Mouse (Mus musculus) limb, embryonic 11.5 days (tissue): ENCODE measurements at regions not wholly inside any gene's neighbourhood (a gene's known extent, or its start where the extent isn't known, plus 50 kb on each side); places are given as distances from the start of the nearest gene placed in this dataset.

ENCODE experiments used
- ATAC-seq: fragments of 200-750 bp; cut with Nextera tagmentation; 2 replicates; pipeline ENCODE4 v1.8.0; 2017; ENCODE audit warnings: low read depth; ENCODE audit not compliant: insufficient number of reproducible peaks, low FRiP score, low TSS enrichment
- DNase-seq: peaks from one replicate; pipeline ENCODE4 v3.0.0-alpha.2; 2015; ENCODE audit warnings: low spot score
- H3K27ac ChIP-seq: fragments of 300-500 bp; sonication (generic); replicated peaks from 2 replicates; pipeline ENCODE4 v1.5.1; 2014; ENCODE audit warnings: low read depth, mild to moderate bottlenecking, low read length
- H3K27me3 ChIP-seq: fragments of 300-500 bp; sonication (generic); 2 replicates; pipeline ENCODE4 v1.6.1; 2014; ENCODE audit warnings: mild to moderate bottlenecking, low read length, mixed read lengths; ENCODE audit not compliant: control insufficient read depth, insufficient read depth
- H3K36me3 ChIP-seq: fragments of 300-500 bp; sonication (generic); 2 replicates; pipeline ENCODE4 v1.6.1; 2014; ENCODE audit warnings: mild to moderate bottlenecking, low read length, moderate library complexity, mixed read lengths; ENCODE audit not compliant: control insufficient read depth, insufficient read depth
- H3K4me1 ChIP-seq: fragments of 300-500 bp; sonication (generic); 2 replicates; pipeline ENCODE4 v1.6.1; 2014; ENCODE audit warnings: low read length, mixed read lengths; ENCODE audit not compliant: control insufficient read depth, insufficient read depth
- H3K4me2 ChIP-seq: fragments of 300-500 bp; sonication (generic); 2 replicates; pipeline ENCODE4 v1.6.1; 2014; ENCODE audit warnings: low read depth, mild to moderate bottlenecking, moderate library complexity; ENCODE audit not compliant: severe bottlenecking
- H3K4me3 ChIP-seq: fragments of 300-500 bp; sonication (generic); 2 replicates; pipeline ENCODE4 v1.5.1; 2014; ENCODE audit warnings: low read depth, low read length
- H3K9ac ChIP-seq: fragments of 300-500 bp; sonication (generic); 2 replicates; pipeline ENCODE4 v1.6.1; 2014; ENCODE audit warnings: mild to moderate bottlenecking, low read length
- H3K9me3 ChIP-seq: fragments of 300-500 bp; sonication (generic); 2 replicates; pipeline ENCODE4 v1.6.1; 2016; ENCODE audit warnings: low read length; ENCODE audit not compliant: control insufficient read depth
- whole genome bisulfite sequencing: fragments of 180-500 bp; shearing (Covaris S2); extraction: QIAGEN DNeasy Blood & Tissue Kit; methylation state at CpG from one replicate; pipeline ENCODE4 v1.1.7; 2014; 5-methylcytosine and 5-hydroxymethylcytosine counted together

DNA sequence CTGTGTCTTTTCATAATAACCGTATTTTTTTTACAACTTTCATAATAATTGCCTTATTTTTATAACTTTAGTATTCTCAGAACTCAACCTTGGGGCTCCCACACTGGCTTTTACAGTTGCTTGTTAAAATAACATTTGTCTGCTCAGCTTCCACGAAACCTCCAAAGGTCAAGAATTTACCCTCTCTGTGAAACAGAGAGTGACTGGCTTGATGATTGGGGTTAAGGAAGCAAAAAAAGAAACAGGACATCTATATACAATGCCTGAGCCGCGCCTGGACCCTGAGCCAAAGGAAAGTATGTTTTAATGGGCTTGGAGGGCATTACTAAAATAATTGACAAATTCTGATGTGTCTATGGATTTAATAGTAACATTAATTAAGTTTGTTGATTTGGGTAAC is 160.0 kb upstream of the Noct start:
- H3K27ac ChIP-seq, result no peak overlapping the region
- no peaks in the 10 kb centered on the region for H3K27me3 ChIP-seq
- 33% methylated on average over 4 of the region's 4 CpGs for WGBS
- no peak overlapping the region for H3K9ac ChIP-seq
- ATAC-seq, result no peak
- DNase-seq, result no peak
- no peaks in the 10 kb centered on the region for H3K36me3 ChIP-seq
- no peak overlapping the region for H3K4me3 ChIP-seq
- peaks cover 5% of the 10 kb centered on the region for H3K4me1 ChIP-seq
- H3K4me2 ChIP-seq, result no peak overlapping the region
- H3K9me3 ChIP-seq, result no peaks in the 10 kb centered on the region

DNA sequence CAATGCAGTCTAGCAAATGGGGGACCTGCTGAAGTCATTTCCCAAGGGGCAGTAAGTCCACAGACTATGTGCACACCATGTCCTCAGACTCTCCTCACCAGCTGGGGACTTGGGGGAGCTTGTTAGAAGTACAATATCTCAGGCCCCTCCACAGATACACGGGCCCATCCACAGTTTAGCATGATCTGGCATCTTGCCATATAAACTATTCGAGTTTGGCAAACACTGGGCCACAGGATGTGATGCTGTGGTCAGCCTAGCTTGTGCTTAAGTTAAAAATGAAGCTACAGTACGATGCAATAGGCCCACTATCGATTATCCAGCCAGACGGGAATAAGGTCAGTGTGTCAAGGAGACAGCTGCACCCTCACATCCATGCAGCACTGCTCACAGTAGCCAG is 157.9 kb upstream of the Noct start:
- Histone ChIP-seq H3K4me3 (no peak overlapping the region), H3K4me1 (peaks cover 5% of the 10 kb centered on the region), H3K9ac (no peak overlapping the region), H3K36me3 (no peaks in the 10 kb centered on the region), H3K27ac (no peak overlapping the region), H3K27me3 (no peaks in the 10 kb centered on the region), H3K9me3 (no peaks in the 10 kb centered on the region), H3K4me2 (no peak overlapping the region)
- 67% methylated on average over 5 of the region's 5 CpGs for WGBS
- no peak for DNase-seq
- no peak for ATAC-seq

DNA sequence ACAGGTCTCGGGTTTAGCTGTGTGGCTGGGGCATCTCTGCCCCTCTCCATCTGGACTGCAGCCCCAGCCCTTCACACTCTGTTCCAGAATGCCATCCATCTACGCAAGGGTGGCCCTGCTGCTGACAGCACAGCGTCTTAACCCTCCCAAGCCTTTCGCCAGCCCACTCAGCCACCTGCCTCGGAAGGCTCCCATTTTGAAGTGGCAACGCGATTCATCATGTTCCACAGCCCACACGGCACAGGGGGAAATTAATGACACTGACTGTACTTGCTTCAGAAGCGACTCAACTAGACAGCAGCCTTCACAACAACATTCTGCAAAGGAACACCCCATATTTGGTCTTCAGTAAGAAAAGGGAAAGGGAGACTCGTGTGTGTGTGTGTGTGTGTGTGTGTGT is 151.8 kb upstream of the Noct start:
- no peak overlapping the region for H3K4me2 ChIP-seq
- no peak overlapping the region for H3K9ac ChIP-seq
- H3K27me3 ChIP-seq, result no peaks in the 10 kb centered on the region
- H3K4me1 ChIP-seq, result peaks cover 11% of the 10 kb centered on the region; the same call in 1 of the 2 replicates
- no peak overlapping the region for H3K4me3 ChIP-seq
- no peak for ATAC-seq
- no peak for DNase-seq
- H3K9me3 ChIP-seq, result no peaks in the 10 kb centered on the region
- 56% methylated on average over 10 of the region's 10 CpGs for WGBS
- H3K36me3 ChIP-seq, result no peaks in the 10 kb centered on the region
- H3K27ac ChIP-seq, result no peak overlapping the region

DNA sequence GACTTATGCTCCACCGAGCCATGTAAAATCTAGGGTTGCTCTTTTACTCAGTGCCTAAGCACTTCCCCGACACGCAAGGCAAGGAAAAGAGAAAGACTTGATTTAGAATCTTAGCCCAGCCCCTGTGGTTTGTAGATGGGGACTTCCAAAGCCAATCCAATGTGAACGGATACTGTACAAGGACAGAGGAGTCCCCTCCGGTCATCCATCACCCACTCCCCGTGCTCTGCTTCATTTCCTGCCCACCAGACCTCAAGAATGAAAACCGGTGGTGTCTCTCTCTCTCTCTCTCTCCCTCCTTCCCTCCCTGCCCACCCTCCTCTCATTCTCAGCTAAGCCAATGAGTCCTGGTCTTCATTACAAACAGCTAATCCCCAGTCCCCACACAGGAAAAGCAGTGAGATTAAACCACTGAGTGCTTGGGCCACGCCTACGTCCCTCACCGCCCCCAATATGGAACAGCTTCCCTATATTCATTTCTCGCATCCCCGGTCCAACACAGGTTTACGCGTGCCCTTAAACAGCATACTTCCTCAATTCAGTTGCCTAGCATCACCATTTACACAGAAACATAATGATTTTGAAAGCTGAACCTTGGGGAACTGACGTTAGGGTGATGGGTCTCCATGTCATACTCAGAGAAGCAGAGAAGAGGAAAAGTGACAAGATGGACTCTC is 151.1 kb upstream of the Noct start:
- ATAC-seq (no peak), DNase-seq (no peak)
- no peak overlapping the region; the same call in 1 of the 2 replicates for H3K27ac ChIP-seq
- WGBS, result 83% methylated on average over 15 of the region's 15 CpGs
- H3K4me1 ChIP-seq, result peaks cover 11% of the 10 kb centered on the region; the same call in 1 of the 2 replicates
- no peak overlapping the region for H3K4me2 ChIP-seq
- no peaks in the 10 kb centered on the region for H3K27me3 ChIP-seq
- H3K36me3 ChIP-seq, result no peaks in the 10 kb centered on the region
- H3K9me3 ChIP-seq, result no peaks in the 10 kb centered on the region
- no peak overlapping the region for H3K4me3 ChIP-seq
- no peak overlapping the region for H3K9ac ChIP-seq

DNA sequence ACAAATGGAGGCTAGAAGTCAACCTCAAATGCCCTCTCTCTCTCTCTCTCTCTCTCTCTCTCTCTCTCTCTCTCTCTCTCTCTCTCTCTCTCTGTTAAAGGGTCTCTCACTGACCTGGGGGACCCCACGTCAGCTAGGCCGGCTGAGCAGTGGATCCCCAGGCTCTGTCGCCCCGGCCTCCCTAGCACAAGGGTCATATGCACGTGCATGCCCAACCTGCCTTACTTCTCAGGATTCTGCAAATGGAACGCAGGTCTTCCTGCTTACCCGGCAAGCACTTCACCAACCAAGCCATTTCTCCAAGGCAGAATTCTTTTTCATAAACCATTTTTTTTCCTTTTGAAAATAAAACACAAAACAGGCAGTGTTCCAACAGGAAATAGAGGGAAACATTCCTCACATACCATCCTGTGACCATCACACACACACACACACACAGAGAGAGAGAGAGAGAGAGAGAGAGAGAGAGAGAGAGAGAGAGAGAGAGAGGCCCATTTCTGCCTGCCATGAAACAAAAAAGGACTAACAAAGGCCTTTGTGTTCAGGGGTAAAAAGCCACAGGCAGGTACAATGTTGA is 150.4 kb upstream of the Noct start:
- Histone ChIP-seq H3K27ac (no peak overlapping the region; the same call in 1 of the 2 replicates), H3K36me3 (no peaks in the 10 kb centered on the region), H3K4me3 (no peak overlapping the region), H3K9me3 (no peaks in the 10 kb centered on the region), H3K4me2 (no peak overlapping the region), H3K9ac (no peak overlapping the region), H3K4me1 (peaks cover 11% of the 10 kb centered on the region; the same call in 1 of the 2 replicates), H3K27me3 (no peaks in the 10 kb centered on the region)
- ATAC-seq, result no peak
- no peak for DNase-seq
- 75% methylated on average over 7 of the region's 7 CpGs for WGBS

DNA sequence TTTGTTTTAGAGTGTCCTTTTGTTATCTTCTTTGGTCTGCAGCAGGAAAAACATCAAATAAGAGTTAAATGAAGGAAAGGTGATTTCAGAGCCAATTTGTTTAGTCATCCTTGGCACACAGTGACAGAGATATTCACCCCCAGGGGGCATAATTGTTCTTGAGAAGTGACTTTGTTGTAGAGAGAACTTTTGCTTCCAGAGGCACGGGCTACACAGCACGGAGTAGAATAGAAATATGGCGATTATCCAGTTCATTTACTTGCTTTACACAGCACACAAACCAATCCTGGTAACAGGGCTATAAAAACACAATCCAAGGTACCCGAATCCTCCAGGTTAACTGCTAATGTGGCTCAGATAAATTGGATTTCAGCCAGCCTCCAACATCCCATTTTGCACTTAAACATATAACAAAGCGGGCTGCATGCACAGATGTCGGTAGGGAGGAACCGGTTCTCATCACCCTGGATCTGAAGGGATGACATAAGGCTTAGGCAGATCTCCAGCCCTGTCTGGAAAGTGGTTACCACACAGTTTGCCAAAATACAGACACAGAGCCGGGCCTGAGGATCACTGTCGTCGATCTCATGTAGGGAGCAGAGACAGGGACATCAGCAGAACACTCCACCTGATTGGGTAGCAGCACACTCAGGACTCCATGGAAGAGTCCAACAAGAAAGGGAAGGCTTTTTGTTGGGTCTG is 148.9 kb upstream of the Noct start:
- ATAC-seq (no peak), DNase-seq (no peak)
- Histone ChIP-seq H3K4me3 (no peak overlapping the region), H3K9me3 (no peaks in the 10 kb centered on the region), H3K36me3 (no peaks in the 10 kb centered on the region), H3K4me1 (peaks cover 12% of the 10 kb centered on the region; the same call in 1 of the 2 replicates), H3K27ac (no peak overlapping the region), H3K27me3 (no peaks in the 10 kb centered on the region), H3K4me2 (no peak overlapping the region), H3K9ac (no peak overlapping the region)
- 81% methylated on average over 10 of the region's 10 CpGs for WGBS

DNA sequence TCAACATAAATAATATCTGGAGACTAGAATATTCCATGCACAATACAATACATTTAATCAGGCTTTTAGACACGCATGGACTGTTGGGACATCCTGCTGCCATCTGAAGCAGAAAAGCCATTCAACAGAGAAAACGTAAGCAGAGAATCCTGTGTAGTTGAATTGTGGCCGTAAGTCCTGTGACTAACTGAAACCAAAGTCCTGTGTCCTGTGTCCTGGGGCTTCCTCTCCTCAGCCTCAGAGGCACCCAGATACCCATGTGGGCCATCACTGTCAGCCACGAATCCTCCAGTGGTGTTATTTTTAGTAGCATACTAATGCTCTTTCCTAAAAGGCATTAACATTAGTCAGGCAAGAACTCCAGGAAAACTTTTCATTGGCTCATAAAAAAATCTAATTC is 145.8 kb upstream of the Noct start:
- H3K4me2 ChIP-seq, result no peak overlapping the region
- peaks cover 11% of the 10 kb centered on the region; the same call in 1 of the 2 replicates for H3K4me1 ChIP-seq
- no peaks in the 10 kb centered on the region for H3K27me3 ChIP-seq
- no peaks in the 10 kb centered on the region for H3K36me3 ChIP-seq
- H3K9ac ChIP-seq, result no peak overlapping the region
- H3K4me3 ChIP-seq, result no peak overlapping the region
- DNase-seq (no peak), ATAC-seq (no peak)
- no peak overlapping the region for H3K27ac ChIP-seq
- no peaks in the 10 kb centered on the region for H3K9me3 ChIP-seq
- 84% methylated on average over 4 of the region's 4 CpGs for WGBS

DNA sequence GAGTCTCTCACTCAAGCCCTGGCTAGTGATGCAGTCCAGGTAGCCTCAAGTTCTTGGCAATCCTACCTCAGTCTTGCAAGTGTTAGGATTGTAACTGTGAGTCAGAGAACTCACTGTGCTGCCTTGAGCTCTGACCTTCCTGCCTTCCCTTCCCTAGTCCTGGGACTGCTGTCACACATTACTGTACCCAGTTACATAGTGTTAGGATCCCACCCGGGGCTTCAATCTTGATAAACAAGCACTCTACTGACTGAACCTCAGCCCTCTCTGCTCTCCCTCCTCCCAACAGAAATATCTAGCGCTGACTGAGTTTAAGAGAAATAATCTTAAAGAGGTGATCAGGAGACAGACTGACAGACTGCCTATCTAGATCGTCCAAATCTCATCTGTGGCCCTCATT is 143.8 kb upstream of the Noct start:
- ATAC-seq (no peak), DNase-seq (no peak)
- no peaks in the 10 kb centered on the region for H3K36me3 ChIP-seq
- no peak overlapping the region for H3K4me3 ChIP-seq
- 50% methylated on average over 3 of the region's 3 CpGs for WGBS
- no peaks in the 10 kb centered on the region for H3K27me3 ChIP-seq
- no peak overlapping the region for H3K4me2 ChIP-seq
- H3K4me1 ChIP-seq, result peaks cover 15% of the 10 kb centered on the region
- peak overlapping the region; percentile 64 for H3K27ac ChIP-seq
- H3K9ac ChIP-seq, result no peak overlapping the region
- H3K9me3 ChIP-seq, result no peaks in the 10 kb centered on the region
